10 mouse cellular contexts compared by ENCODE assay signal in genomic region chr9:67265513-67265912, GRCm38 (mm10).
DNase-seq lines count a peak whose midpoint lies in the region; ATAC-seq lines count a peak whose summit lies in the region.
"Had no signal": no experiment of that assay in that cellular context is flagged by ENCODE, and none has a peak within 500 bp of the region (broad histone marks: within the 10 kb centered on the region; RNA-seq: fewer than 3 reads in every experiment).

No protein-coding gene starts in this region.

- peaks cover 76% of the 10 kb centered on the region for H3K4me1 ChIP-seq in heart, embryonic 15.5 days (replicated peaks)

- no peak overlapping the region for H3K4me3 ChIP-seq in heart, embryonic 15.5 days
- H3K4me3 ChIP-seq: embryonic facial prominence, embryonic 12.5 days had no signal

- H3K27ac ChIP-seq in heart, embryonic 15.5 days, result peak overlapping the region; percentile 10; the same call in 1 of the 2 replicates
- H3K27ac ChIP-seq: embryonic facial prominence, embryonic 12.5 days had no signal

- intact Hi-C loops in heart, postnatal 36 days (cut with DNase I), result no loop called here
- intact Hi-C loops in left cerebral cortex, postnatal 4 days (cut with DNase I), result no loop called here

- no peaks in the 10 kb centered on the region; the same call in 1 of the 2 replicates for H3K36me3 ChIP-seq in heart, embryonic 15.5 days
- H3K36me3 ChIP-seq: embryonic facial prominence, embryonic 12.5 days had no signal

- no peaks in the 10 kb centered on the region for H3K27me3 ChIP-seq in heart, embryonic 15.5 days
- H3K27me3 ChIP-seq: embryonic facial prominence, embryonic 12.5 days had no signal

- H3K9me3 ChIP-seq in heart, embryonic 15.5 days (replicated peaks), result no peaks in the 10 kb centered on the region
- H3K9me3 ChIP-seq: embryonic facial prominence, embryonic 12.5 days had no signal

- no peak for ATAC-seq in heart, embryonic 15.5 days (replicated peaks; ENCODE audit: insufficient number of reproducible peaks, insufficient read depth, low FRiP score, low read depth)

- H3K4me2 ChIP-seq in heart, embryonic 15.5 days, result no peak overlapping the region
- H3K4me2 ChIP-seq: embryonic facial prominence, embryonic 12.5 days had no signal

- WGBS in heart, embryonic 15.5 days, result 78% methylated on average over 11 of the region's 11 CpGs

- H3K9ac ChIP-seq in heart, embryonic 15.5 days, result no peak overlapping the region
- H3K9ac ChIP-seq: embryonic facial prominence, embryonic 12.5 days had no signal

- DNase-seq in heart, postnatal 36 days, result no peak
- DNase-seq in Muller cell, postnatal 12 days (ENCODE audit: inconsistent ontology term), result peak; percentile 33
- peak; percentile 20 to 35 for DNase-seq in frontal cortex, adult 2 months (ENCODE audit: extremely low spot score in 1 of 2, low spot score in 1 of 2)
- DNase-seq in left cerebral cortex, postnatal 4 days, result peak; percentile 57
- DNase-seq in embryo, embryonic 10.5 days (ENCODE audit: low spot score), result no peak
- DNase-seq in embryo, embryonic 9.5 days (ENCODE audit: extremely low spot score), result no peak
- DNase-seq in testis, postnatal 14 days (ENCODE audit: low spot score), result no peak
- DNase-seq: spleen, adult 18-20 months had no signal

Comparison
In these comparisons a context has a peak if more than half of its experiments do, and no peak if none do; other contexts are left out.
1. DNase-seq: peak in Muller cell, postnatal 12 days (single experiment), frontal cortex, adult 2 months (2 of 2) and left cerebral cortex, postnatal 4 days (single experiment); none in heart, postnatal 36 days (0 of 2), embryo, embryonic 10.5 days (single experiment), embryo, embryonic 9.5 days (single experiment) and testis, postnatal 14 days (single experiment).